Mouse (Mus musculus): ENCODE data around the gene Zdhhc22.

The Zdhhc22 gene

DNA sequence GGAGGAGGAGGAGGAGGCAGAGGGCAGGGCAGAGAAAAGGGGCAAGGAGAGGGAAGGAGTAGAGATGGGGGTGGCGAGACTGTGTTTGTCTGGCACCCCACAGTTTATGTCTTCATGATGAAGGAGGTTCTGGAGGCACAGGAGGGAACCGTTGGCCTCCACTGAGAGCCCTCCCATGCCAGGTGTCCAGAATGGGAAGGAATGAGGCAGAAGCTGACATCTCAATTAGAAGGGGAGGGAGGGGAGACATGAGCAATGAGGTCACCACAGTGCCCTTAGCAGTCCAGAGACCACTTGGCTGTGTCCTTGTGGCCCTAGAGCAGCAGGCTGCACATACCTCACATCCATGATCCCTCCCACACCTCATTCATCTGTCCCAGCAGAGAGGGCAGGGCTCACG, 4.5 kb upstream of the Zdhhc22 start:
- DNase-seq = no peak

GRCm38 (mm10) chr12:86994166-86994565, 3.9 kb upstream of the Zdhhc22 start:
- DNase-seq = no peak

- DNase-seq = no peak
Measured at GRCm38 (mm10) chr12:86990755-86991110, 503 bp upstream of the Zdhhc22 start.

GRCm38 (mm10) chr12:86989378-86989777, 852 bp downstream of the Zdhhc22 start:
- no peak for DNase-seq

DNA sequence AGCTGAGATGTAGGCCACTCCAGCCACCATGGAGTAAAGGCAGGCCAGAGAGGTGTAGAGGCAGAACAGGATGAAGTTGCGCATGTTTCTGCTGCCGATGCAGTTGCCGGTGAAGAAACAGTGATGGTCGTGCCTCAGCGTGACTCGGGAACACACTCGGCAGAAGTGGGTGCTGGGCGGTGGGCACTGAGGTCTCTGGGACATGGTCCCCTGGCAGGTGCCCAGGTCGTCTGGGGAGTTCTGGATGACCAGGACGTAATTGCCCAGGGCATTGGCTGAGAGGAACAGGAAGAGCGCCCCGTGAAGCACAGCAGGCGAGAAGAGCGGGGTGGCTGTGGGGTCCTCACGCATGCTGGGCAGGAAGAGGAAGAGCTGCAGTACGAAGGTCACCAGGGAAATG, 2.0 kb downstream of the Zdhhc22 start:
- DNase-seq = no peak

DNA sequence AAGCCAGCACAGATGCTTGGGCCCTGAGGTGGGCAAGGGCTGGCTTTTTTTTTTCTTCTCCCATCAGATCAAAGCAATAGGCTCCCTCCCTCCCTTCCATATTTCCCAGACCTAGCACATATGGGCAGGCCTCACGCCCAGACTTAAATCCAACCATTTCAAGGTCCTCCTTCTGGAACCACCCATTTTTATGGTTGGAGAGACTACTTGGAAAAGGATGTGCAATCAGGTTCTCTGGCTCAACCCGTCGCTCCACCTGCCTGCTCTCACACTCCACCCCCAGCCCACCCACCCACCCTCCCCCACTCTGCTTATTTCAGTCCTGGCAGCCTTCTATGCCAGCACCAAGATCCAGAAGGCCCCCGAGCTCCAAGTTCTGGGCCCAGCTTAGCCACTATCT, 3.7 kb downstream of the Zdhhc22 start:
- no peak for DNase-seq

- DNase-seq = no peak
Measured at GRCm38 (mm10) chr12:86984194-86984555, 6.1 kb downstream of the Zdhhc22 start.

DNA sequence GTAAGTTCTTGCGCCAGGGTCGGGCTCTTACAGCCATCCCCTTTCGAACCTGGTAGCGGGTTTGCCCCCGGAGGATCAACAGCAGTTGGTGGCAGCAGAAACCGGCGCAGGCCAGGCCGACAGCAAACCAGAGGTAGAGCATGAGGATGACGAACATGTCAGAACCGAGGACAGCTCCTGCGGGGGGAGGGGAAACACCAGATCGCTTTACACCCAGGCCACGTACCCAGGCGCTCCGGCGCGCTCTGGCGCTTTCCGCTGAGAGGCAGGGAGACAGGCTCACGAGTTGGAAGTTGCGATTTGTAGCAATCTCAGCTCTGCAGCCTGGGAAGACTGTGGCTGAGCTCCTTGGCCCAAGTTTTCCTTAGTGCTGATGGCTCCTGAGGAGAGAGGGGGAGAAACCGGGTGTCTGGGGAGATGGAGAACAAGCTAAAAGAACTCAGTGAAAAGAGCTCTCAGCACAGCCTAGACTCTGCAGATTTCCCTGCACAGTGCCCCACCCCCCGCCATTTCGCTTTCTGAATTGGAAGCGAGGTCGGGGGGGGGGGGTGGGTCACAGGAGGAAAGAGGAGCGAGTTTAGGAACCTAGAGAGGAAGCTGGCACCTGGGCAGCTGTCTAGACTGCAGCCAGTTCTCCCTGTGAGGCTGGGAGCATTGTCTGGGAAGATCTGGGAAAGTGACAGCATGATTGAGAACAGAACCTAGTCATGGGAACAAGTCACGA, 6.6 kb downstream of the Zdhhc22 start:
- DNase-seq = peak; percentile 44 to 46

DNA sequence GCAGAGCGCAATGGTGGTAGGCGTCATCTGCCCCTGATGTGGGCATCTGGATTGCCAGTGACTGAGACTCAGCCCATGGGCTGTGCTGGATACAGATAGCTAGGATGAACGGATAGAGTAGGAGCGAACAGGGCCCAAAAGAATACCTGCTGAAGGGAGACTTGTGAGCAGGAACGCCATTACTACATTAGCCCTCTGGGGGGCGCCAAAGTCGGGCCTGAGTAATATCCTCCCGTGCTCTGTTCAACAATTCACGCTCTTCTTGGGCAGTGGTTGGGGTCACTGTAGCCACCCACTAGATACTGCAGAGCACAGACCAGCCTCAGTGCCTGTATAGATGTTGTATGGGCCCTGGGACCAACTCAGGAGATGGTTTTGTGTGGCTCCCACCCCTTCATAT, 9.1 kb downstream of the Zdhhc22 start:
- DNase-seq = no peak

DNA sequence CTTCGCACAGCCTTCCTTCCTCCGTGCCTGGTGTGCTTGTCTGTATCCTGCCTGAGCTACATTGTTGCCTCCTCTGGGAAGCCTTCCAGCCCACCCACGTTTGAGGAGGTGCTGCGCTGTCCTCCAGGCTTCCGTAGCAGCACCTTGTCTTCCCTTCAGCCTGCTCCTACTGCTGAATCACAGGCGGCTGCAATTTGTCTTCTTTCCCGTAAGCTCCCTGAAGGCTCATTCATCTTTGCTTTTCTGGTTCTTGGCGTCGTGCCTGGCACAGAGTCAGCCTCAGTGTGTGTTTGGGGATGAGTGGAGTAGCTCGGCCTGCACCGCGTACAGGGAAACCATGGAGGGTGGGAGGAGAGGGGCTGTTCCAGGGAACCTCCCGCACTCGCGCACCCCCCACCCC, 12.4 kb downstream of the Zdhhc22 start:
- DNase-seq = peak; percentile 28 to 29

DNA sequence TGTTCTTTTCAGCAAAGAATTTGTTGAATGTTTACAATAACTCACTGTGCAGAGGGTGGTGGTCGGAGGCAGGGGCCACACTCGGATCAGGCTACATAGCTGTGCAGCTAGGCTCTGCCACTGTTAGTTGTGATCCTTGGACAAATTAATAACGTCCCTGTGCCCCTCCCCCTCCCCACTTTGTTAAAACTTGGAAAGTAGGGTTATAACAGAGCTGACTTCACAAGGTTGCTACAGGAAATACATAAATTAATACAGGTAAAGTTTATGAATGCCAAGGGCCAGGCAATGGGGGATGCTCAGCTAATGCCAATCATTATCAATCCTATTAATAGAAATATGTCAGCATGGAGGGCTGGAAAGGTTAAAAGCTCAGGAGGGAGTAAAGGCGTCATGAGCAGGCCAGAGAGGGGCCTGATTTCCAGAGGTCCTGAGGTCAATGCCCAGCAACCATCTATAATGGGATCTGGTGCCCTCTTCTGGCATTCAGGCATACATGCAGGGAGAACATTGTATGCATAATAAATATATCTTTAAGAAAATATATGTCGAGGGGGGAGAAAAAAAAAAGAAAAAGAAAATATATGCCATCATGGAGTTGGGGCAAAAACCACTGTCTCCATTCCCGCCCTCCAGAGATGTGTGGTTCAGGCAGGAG, 13.6 kb downstream of the Zdhhc22 start:
- no peak for DNase-seq

DNA sequence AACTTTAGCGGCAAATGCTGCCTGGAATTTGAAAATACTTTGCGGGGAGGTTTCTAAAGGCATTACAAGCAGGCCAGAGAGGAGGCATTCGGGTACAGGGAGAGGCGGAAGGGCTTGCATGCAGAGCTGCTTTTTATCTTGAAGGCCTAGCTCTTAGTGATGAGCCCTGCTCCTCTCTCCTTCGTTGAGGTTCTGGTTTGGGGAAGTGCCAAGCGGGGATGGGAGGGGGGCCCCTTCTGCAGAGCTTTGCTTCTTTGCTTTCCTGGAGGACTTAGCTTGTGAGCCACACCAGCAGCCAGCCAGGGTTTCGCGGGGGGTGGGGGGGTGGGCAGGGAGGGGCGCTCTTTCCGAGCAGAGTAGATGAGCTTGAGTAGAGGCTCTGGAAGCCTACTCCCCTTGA, 14.5 kb downstream of the Zdhhc22 start:
- DNase-seq = no peak

- DNase-seq = peak; percentile 70 to 80
Measured at GRCm38 (mm10) chr12:86974387-86975288, 15.6 kb downstream of the Zdhhc22 start.

DNA sequence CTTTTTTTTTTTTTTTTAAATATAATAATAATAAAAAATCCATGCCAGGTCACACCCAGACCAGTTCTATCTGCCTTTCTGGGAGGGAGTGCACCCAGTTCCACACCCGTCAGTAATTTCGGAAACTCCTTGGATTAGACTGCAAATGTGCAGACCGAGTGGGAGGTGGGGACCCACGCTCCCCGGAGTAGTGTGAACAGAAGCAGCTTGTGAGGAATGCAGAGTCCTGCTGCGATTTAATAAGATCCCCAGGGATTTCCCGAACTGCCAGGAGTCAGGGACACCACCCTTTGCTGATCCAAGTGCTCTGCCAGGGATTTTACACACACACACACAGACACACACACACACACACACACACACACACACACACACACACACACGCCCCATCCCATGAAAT, 16.5 kb downstream of the Zdhhc22 start:
- no peak for DNase-seq

DNA sequence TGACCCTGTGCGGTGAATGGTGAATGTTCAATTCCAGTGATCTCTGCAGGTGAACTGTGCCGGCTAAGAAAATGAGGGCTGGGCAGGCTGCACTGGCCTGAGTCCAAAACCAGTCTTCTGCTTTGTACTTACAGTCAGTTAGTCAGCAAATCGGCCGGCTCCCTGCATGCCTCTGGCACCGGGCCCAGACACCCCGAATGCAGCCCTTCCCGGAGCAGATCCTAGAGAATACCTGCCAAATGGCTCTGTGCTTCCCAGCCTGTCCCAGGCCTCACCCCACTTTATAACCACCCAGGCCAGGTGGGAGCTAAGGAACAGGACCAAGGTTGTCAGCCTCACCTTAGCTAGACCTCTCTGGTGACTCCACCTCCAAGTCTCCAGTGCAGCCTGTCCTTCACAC, 17.0 kb downstream of the Zdhhc22 start:
- peak; percentile 73 to 75 for DNase-seq

DNA sequence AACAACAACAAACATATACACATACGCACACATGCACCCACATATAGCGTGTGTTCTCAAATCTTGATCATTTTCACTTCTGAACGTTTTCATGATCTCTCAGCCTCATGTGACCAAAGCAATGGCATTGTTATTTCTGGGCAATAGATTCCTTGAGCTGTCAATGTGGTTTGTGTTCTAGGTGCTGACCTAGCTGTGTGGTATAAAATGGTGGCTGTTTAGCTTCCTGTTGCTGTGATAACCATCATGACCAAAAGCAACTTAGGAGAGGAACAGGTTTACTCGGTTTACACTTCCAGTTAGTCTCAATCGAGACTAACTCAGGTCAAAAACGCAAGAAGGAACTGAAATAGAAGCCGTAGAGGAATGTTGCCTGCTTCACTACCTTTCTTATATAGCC, 19.1 kb downstream of the Zdhhc22 start:
- DNase-seq = no peak

GRCm38 (mm10) chr12:86969220-86969601, 21.0 kb downstream of the Zdhhc22 start:
- no peak for DNase-seq

DNA sequence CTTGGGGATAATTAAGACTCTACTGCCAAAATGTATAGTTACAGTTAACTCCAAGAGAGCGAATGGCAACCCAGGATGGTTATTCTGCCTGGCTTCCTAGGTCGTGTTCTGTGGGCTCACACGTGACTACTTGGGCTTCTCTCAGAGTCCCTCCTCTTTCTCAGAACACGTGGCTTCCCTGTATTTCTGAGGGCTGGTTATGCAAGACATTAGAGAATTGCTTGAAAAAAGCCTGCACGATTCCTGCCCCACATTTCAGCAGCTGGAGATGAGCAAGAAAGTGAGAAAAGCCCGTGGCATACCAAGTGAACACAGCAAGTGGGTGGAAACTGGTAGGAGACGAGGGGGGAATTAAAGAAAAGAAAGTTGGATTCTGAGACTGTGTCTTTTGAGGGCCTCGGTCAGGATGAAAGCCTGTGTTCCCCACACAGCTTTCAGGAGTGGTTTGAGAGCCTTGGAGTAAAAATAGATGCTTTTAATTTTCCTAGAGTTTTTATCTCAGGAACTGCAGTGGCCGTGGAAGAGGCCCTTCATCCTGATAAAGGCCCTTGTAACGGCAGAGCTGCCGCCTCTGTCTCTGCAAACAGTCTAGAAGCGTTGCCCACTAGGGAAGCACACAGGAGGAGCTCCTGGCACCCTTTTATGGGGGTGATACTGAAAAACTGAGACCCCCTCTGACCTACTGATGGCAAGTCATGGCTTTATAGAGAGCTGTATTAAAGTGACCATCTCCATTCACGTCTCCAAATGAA, 21.6 kb downstream of the Zdhhc22 start:
- peak; percentile 45 to 72 for DNase-seq

- no peak for DNase-seq
Measured at GRCm38 (mm10) chr12:86965237-86965799, 24.9 kb downstream of the Zdhhc22 start.

DNA sequence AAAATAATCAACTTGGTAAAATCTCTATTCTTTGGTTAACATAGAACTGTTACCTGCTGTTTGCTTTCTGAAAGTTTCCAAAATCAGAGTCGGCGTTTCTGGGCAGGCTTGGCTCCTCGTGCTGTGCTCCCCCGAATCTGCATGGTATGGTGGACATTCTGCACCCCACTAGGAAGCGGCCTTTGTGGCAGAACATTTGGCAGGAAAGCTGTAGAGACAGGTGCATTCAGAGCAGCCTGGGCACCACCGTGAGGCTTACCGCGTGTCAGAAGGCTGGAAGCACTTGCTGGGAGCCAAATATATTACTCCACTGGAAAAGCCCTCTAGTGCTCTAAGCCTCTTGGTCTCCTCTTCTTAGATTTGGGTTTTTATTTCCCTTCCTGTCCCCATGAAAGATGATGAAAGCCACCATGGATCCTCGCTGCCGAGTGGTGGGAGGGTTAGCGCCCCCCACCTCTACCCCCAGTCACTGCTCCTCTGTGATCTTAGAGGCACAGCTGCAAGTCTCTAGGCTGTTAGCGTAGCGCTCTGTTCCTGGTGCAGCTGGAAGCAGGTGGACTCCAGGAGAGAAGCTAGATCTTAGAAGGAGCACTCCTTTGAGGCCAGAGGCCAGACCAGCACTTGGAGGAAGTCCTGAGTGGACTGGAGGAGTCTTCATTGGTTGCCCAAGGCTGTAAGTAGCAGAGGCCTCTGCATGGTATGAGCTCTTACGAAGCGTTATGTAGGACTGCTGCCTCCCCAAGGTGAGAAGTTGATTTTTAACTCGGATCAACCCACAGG, 25.8 kb downstream of the Zdhhc22 start:
- DNase-seq = peak; percentile 54 to 69

DNA sequence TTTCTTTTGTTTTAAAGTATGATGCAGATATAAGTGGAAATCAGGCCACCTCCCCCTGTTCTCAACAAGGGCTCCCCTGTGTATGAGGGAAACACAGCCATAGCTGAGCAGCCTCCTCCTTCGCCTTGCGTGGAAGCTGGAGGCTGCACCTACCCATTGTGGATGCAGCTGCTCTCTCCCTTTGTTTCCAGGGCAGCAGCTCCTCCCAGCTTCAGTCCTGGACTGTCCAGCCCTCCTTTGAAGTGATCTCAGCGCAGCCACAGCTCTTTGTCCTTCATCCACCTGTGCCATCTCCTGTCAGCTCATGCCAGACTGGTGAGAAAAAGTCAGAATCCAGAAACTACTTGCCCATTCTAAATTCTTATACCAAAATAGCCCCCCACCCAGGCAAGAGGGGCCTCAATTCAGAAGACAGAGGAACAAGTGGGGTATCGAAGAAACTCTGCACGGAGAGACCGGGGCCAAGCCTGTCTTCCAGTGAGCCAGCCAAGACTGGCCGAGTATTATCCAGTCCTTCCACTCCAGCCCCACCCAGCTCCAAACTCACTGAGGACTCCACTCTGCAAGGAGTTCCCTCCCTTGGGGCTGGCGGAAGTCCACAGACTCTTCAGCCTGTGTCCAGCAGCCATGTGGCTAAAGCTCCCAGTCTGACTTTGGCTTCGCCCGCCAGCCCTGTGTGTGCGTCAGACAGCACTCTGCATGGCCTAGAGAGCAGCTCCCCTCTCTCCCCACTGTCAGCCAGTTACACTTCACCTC, 28.5 kb downstream of the Zdhhc22 start:
- peak; percentile 77 to 83 for DNase-seq

Data from lung, adult 18-20 months (tissue).